Mouse (Mus musculus) erythroblast, embryonic 14.5 days (primary cell): ENCODE results near the gene Akt2.

Experiments
- GATA1 ChIP-seq: IDR thresholded peaks from 2 replicates; pipeline ENCODE4 v1.6.1; 2012; ENCODE audit warnings: low read length, inconsistent platforms, mixed read lengths
- TAL1 ChIP-seq: IDR thresholded peaks from 3 replicates; pipeline ENCODE4 v1.6.1; 2012; ENCODE audit warnings: low read length, inconsistent platforms, mixed read lengths

GRCm38 (mm10) chr7:27608130-27608529 is 16.8 kb downstream of the Akt2 start:
- no peak for TF ChIP-seq GATA1
- no peak for TF ChIP-seq TAL1
